In genomic region chr2:41093877-41094485, GRCm38 (mm10) we compare ENCODE assay signal across 14 mouse cellular contexts.
"Had no signal": no experiment of that assay in that cellular context is flagged by ENCODE, and none has a peak within 500 bp of the region (broad histone marks: within the 10 kb centered on the region; RNA-seq: fewer than 3 reads in every experiment).

No protein-coding gene starts in this region.

- H3K27ac ChIP-seq: kidney, embryonic 15.5 days; left cerebral cortex, adult 2 months; limb, embryonic 10.5 days; liver, embryonic 15.5 days; macrophage; neural tube, embryonic 12.5 days had no signal

- H3K9ac ChIP-seq: kidney, embryonic 15.5 days; liver, embryonic 15.5 days; lung, embryonic 14.5 days; neural tube, embryonic 12.5 days had no signal

- H3K4me1 ChIP-seq: kidney, embryonic 15.5 days; limb, embryonic 10.5 days; liver, embryonic 15.5 days; megakaryocyte, embryonic 14.5 days; neural tube, embryonic 12.5 days had no signal

- H3K9me3 ChIP-seq: kidney, embryonic 15.5 days; limb, embryonic 10.5 days; liver, embryonic 15.5 days; megakaryocyte, embryonic 14.5 days; neural tube, embryonic 12.5 days had no signal

- DNase-seq: kidney, adult 2 months; kidney, postnatal 14 days; lung, embryonic 14.5 days; lung, postnatal 14 days; right cerebral cortex, postnatal 25 days had no signal

- H3K27me3 ChIP-seq: kidney, embryonic 15.5 days; liver, embryonic 15.5 days; megakaryocyte, embryonic 14.5 days; neural tube, embryonic 12.5 days had no signal

- ATAC-seq: intestine, embryonic 16.5 days had no signal

- H3K36me3 ChIP-seq: kidney, embryonic 15.5 days; limb, embryonic 10.5 days; liver, embryonic 15.5 days; neural tube, embryonic 12.5 days had no signal

- H3K4me2 ChIP-seq: kidney, embryonic 15.5 days; liver, embryonic 11.5 days; liver, embryonic 15.5 days; lung, embryonic 14.5 days; neural tube, embryonic 12.5 days had no signal

- H3K4me3 ChIP-seq: kidney, embryonic 15.5 days; left cerebral cortex, adult 2 months; limb, embryonic 10.5 days; liver, embryonic 15.5 days; megakaryocyte, embryonic 14.5 days; neural tube, embryonic 12.5 days had no signal
